Mouse (Mus musculus): Measurements from ENCODE around the gene Fut7.
A peak's percentile ranks its signal among the peaks of the same experiment; 100 is the strongest.
"Not testable (repeated sequence)": the region's sequence is repeated elsewhere in the genome, so short reads cannot be mapped to it uniquely, and the experiment has no call there.

Gene Fut7

GRCm38 (mm10) chr2:25422587-25423410 is at the start of gene Fut7:
Gene Fut7 (plus strand): TSS chr2:25423267.
- DNase-seq (ENCODE audit: low spot score in 2 of 2), result no peak

- DNase-seq (ENCODE audit: low spot score in 2 of 2), result no peak
These were observed 49.6 kb upstream of the Fut7 start for GRCm38 (mm10) chr2:25373431-25373830.

- peak; percentile 58 to 72 for DNase-seq (ENCODE audit: low spot score in 2 of 2)
These were observed 46.5 kb upstream of the Fut7 start for GRCm38 (mm10) chr2:25376589-25376988.

- no peak for DNase-seq (ENCODE audit: low spot score in 2 of 2)
These were observed 38.6 kb upstream of the Fut7 start for GRCm38 (mm10) chr2:25384492-25384891.

- no peak for DNase-seq (ENCODE audit: low spot score in 2 of 2)
These were observed 31.8 kb upstream of the Fut7 start for GRCm38 (mm10) chr2:25391266-25391665.

GRCm38 (mm10) chr2:25394281-25395221 is 28.5 kb upstream of the Fut7 start:
- peak in 1 of 2 experiments; percentile 49 for DNase-seq (ENCODE audit: low spot score in 2 of 2)

GRCm38 (mm10) chr2:25395721-25396596 is 27.1 kb upstream of the Fut7 start, which contains the start of gene Entpd2:
Gene Entpd2 (plus strand): TSS chr2:25395874.
- no peak for DNase-seq (ENCODE audit: low spot score in 2 of 2)

GRCm38 (mm10) chr2:25396597-25396983 is 26.5 kb upstream of the Fut7 start:
- DNase-seq (ENCODE audit: low spot score in 2 of 2), result peak in 1 of 2 experiments; percentile 26

- no peak for DNase-seq (ENCODE audit: low spot score in 2 of 2)
These were observed 26.1 kb upstream of the Fut7 start for GRCm38 (mm10) chr2:25397010-25397409.

- DNase-seq (ENCODE audit: low spot score in 2 of 2), result no peak
These were observed 25.0 kb upstream of the Fut7 start for GRCm38 (mm10) chr2:25398065-25398464.

- no peak for DNase-seq (ENCODE audit: low spot score in 2 of 2)
These were observed 24.0 kb upstream of the Fut7 start, which contains the start of gene Npdc1 for GRCm38 (mm10) chr2:25399051-25399450. Gene Npdc1 (plus strand): TSS chr2:25399351.

- no peak for DNase-seq (ENCODE audit: low spot score in 2 of 2)
These were observed 22.8 kb upstream of the Fut7 start for GRCm38 (mm10) chr2:25400291-25400690.

- DNase-seq (ENCODE audit: low spot score in 2 of 2), result peak; percentile 61 to 67
These were observed 22.3 kb upstream of the Fut7 start for GRCm38 (mm10) chr2:25400764-25401163.

GRCm38 (mm10) chr2:25402377-25402971 is 20.6 kb upstream of the Fut7 start:
- DNase-seq (ENCODE audit: low spot score in 2 of 2), result peak; percentile 69 to 82

GRCm38 (mm10) chr2:25402972-25403601 is 20.0 kb upstream of the Fut7 start:
- peak; percentile 92 to 95 for DNase-seq (ENCODE audit: low spot score in 2 of 2)

GRCm38 (mm10) chr2:25403994-25404393 is 19.1 kb upstream of the Fut7 start:
- no peak for DNase-seq (ENCODE audit: low spot score in 2 of 2)

GRCm38 (mm10) chr2:25408908-25409307 is 14.2 kb upstream of the Fut7 start:
- no peak for DNase-seq (ENCODE audit: low spot score in 2 of 2)

GRCm38 (mm10) chr2:25413436-25413835 is 9.6 kb upstream of the Fut7 start:
- not testable (repeated sequence) for DNase-seq (ENCODE audit: low spot score in 2 of 2)

GRCm38 (mm10) chr2:25417426-25417825 is 5.6 kb upstream of the Fut7 start:
- DNase-seq (ENCODE audit: low spot score in 2 of 2), result no peak

- peak; percentile 25 to 50 for DNase-seq (ENCODE audit: low spot score in 2 of 2)
These were observed 1.2 kb upstream of the Fut7 start for GRCm38 (mm10) chr2:25421896-25422295.
